Mouse (Mus musculus) CD4-positive, CD25-positive, alpha-beta regulatory T cell (primary cell): ENCODE measurements around the gene Hdx. TPM values are rescaled to one million over a fixed set of nuclear protein-coding genes. Genes with fewer than 3 reads are reported as not detected.

Source experiments
- polyA plus RNA-seq: library from polyadenylated mRNA; unstranded; fragments of 100-300 nt; shearing (Covaris generic); gene quantifications from one replicate; pipeline ENCODE4 v1.2.1, GENCODE M21; 2017

Gene Hdx
- polyA plus RNA-seq, result 0.02 TPM

GRCm38 (mm10) chrX:111696356-111697282 is at the start of gene Hdx:
TSS of gene Hdx (minus strand) at chrX:111697079.

GRCm38 (mm10) chrX:111537859-111538258 is 159.0 kb downstream of the Hdx start, which contains the start of gene Rps6ka6:
TSS of gene Rps6ka6 (minus strand) at chrX:111537959.

Other genes starting within 250 kb of the Hdx start
- 0.08 TPM for gene Rps6ka6, start 159.1 kb downstream of the Hdx start, polyA plus RNA-seq
- not detected for gene Gm45194, start 194.3 kb upstream of the Hdx start, polyA plus RNA-seq